Mouse (Mus musculus) liver, adult 2 months (tissue): ENCODE results near the gene Faf1.

Source experiments
- CTCF ChIP-seq: fragments of 200-500 bp; IDR thresholded peaks from 2 replicates; pipeline ENCODE4 v1.5.1; 2011; ENCODE audit warnings: low read depth, low read length, control low read depth
- POLR2A ChIP-seq: fragments of 200-500 bp; IDR thresholded peaks from 2 replicates; pipeline ENCODE4 v1.6.1; 2011; ENCODE audit warnings: low read length, control low read depth; ENCODE audit not compliant: insufficient read depth; ENCODE audit errors: extremely low read depth

- no peak for TF ChIP-seq CTCF
- no peak for TF ChIP-seq POLR2A
Observed at GRCm38 (mm10) chr4:109641451-109641850, 34.9 kb upstream of the Faf1 start.
